Comparison of ENCODE assay signal across 11 mouse cellular contexts in the genomic region with DNA sequence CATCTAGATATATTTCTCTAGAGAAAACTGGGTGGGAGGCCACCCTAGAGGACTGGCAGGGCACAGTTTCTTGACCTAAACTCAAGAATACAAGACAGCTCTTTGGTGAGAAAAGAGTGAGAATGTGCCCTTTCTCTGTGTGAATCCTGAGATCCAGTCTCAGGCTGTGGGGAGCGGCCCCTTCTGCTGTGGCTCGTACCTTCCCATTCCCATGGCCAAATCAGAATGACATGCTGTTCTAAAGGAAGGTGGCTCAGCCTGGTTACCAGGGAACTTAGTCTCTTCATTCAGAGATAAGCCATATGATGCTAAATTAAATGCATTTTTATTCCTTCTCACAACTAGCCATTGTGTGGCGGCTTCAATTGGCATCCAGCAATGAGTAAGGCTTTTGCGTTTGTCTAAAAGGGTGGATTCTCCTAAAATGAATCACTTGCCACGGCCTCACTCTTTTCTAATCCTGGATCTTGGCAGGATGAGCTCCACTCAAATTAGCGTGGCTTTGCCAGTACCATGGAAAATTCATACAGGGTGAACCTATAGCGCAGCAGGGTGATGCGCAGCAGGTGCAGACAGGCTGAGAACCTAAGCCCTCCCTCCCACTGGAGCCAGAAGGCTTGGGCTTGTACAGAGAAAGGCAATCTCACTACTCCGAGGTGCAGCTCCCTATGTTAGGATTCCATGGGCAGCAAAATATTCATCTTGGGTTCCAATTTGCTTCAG.
DNase-seq lines count a peak whose midpoint lies in the region; ATAC-seq and TF ChIP-seq lines count a peak whose summit lies in the region.
"Had no signal": no experiment of that assay in that cellular context is flagged by ENCODE, and none has a peak within 500 bp of the region (broad histone marks: within the 10 kb centered on the region; RNA-seq: fewer than 3 reads in every experiment).

No protein-coding gene starts in this region.

- no peak for TF ChIP-seq CTCF in midbrain, postnatal 0 days (IDR thresholded peaks at IDR 0.05)

- no peak overlapping the region for H3K4me2 ChIP-seq in hindbrain, embryonic 15.5 days
- H3K4me2 ChIP-seq in midbrain, postnatal 0 days (ENCODE audit: low read depth, low read length, poor library complexity, severe bottlenecking), result no peak overlapping the region
- H3K4me2 ChIP-seq: intestine, embryonic 15.5 days; liver, embryonic 15.5 days had no signal

- peak; percentile 63; the same call in 1 of the 2 replicates for ATAC-seq in hindbrain, embryonic 15.5 days (ENCODE audit: low FRiP score, low read depth)
- 0 out of 2 replicates have a peak, but pooled peaks have one; percentile 45 for ATAC-seq in midbrain, postnatal 0 days (ENCODE audit: low FRiP score)
- ATAC-seq: intestine, embryonic 15.5 days had no signal

- H3K4me1 ChIP-seq in hindbrain, embryonic 15.5 days (replicated peaks), result peaks cover 29% of the 10 kb centered on the region
- 0 out of 2 replicates have a peak, but pooled peaks cover 6% of the 10 kb centered on the region for H3K4me1 ChIP-seq in midbrain, postnatal 0 days (ENCODE audit: insufficient read depth, low read length)
- H3K4me1 ChIP-seq: intestine, embryonic 15.5 days; liver, embryonic 15.5 days; megakaryocyte, embryonic 14.5 days had no signal

- peak; percentile 18 to 39 for DNase-seq in left cerebral cortex, adult 18-20 months (ENCODE audit: low spot score in 2 of 2)
- no peak for DNase-seq in left cerebral cortex, adult 11 months (ENCODE audit: low spot score)
- peak; percentile 27 to 44 for DNase-seq in cerebellum, postnatal 10 days
- peak; percentile 36 for DNase-seq in midbrain, postnatal 0 days (ENCODE audit: low spot score)
- no peak for DNase-seq in retina, postnatal 1 day
- no peak for DNase-seq in layer of hippocampus, adult 11-12 months (ENCODE audit: low spot score)
- no peak for DNase-seq in thymus, postnatal 0 days (ENCODE audit: low spot score)

- H3K36me3 ChIP-seq in hindbrain, embryonic 15.5 days, result no peaks in the 10 kb centered on the region
- H3K36me3 ChIP-seq in midbrain, postnatal 0 days (ENCODE audit: insufficient read depth, low read length), result no peaks in the 10 kb centered on the region
- H3K36me3 ChIP-seq: intestine, embryonic 15.5 days; liver, embryonic 15.5 days had no signal

- H3K9ac ChIP-seq in hindbrain, embryonic 15.5 days, result no peak overlapping the region
- 0 out of 2 replicates have a peak overlapping the region, but pooled peaks have one; percentile 13 for H3K9ac ChIP-seq in midbrain, postnatal 0 days (replicated peaks; ENCODE audit: low read length, poor library complexity, severe bottlenecking)
- H3K9ac ChIP-seq: intestine, embryonic 15.5 days; liver, embryonic 15.5 days had no signal

- H3K27ac ChIP-seq in hindbrain, embryonic 15.5 days (replicated peaks), result peak overlapping the region; percentile 71
- H3K27ac ChIP-seq in midbrain, postnatal 0 days (ENCODE audit: low read depth, low read length), result peak overlapping the region; percentile 51
- H3K27ac ChIP-seq: intestine, embryonic 15.5 days; liver, embryonic 15.5 days had no signal

- no peaks in the 10 kb centered on the region for H3K27me3 ChIP-seq in hindbrain, embryonic 15.5 days
- no peaks in the 10 kb centered on the region for H3K27me3 ChIP-seq in midbrain, postnatal 0 days (ENCODE audit: insufficient read depth, low read length)
- H3K27me3 ChIP-seq: intestine, embryonic 15.5 days; liver, embryonic 15.5 days; megakaryocyte, embryonic 14.5 days had no signal

- WGBS in hindbrain, embryonic 15.5 days, result 44% methylated on average over 9 of the region's 9 CpGs
- 26% methylated on average over 9 of the region's 9 CpGs for WGBS in midbrain, postnatal 0 days

- no peaks in the 10 kb centered on the region for H3K9me3 ChIP-seq in hindbrain, embryonic 15.5 days
- H3K9me3 ChIP-seq in midbrain, postnatal 0 days (ENCODE audit: low read length), result no peaks in the 10 kb centered on the region
- H3K9me3 ChIP-seq: intestine, embryonic 15.5 days; liver, embryonic 15.5 days had no signal

- H3K4me3 ChIP-seq in hindbrain, embryonic 15.5 days, result no peak overlapping the region
- no peak overlapping the region for H3K4me3 ChIP-seq in midbrain, postnatal 0 days (ENCODE audit: low read depth, low read length)
- H3K4me3 ChIP-seq: intestine, embryonic 15.5 days; liver, embryonic 15.5 days; megakaryocyte, embryonic 14.5 days had no signal

Comparison
In these comparisons a context has a peak if more than half of its experiments do, and no peak if none do; other contexts are left out.
1. DNase-seq: peak in left cerebral cortex, adult 18-20 months (2 of 2), cerebellum, postnatal 10 days (2 of 2) and midbrain, postnatal 0 days (single experiment); none in left cerebral cortex, adult 11 months (single experiment), retina, postnatal 1 day (single experiment), layer of hippocampus, adult 11-12 months (single experiment) and thymus, postnatal 0 days (single experiment).